Mouse (Mus musculus) common myeloid progenitor, adult 5-6 weeks (primary cell): ENCODE data around the gene Zfhx3. TPM values are rescaled to one million over a fixed set of nuclear protein-coding genes. Genes with fewer than 3 reads are reported as not detected.
A peak's percentile ranks its signal among the peaks of the same experiment; 100 is the strongest.

Experiments used
- ATAC-seq: replicated peaks from 2 replicates; pipeline ENCODE4 v1.8.0; 2016; ENCODE audit warnings: low read depth, mild to moderate bottlenecking, moderate TSS enrichment, inconsistent platforms; ENCODE audit not compliant: poor library complexity, severe bottlenecking
- total RNA-seq: library from RNA; stranded (forward); fragments of 200-1000, 187-1606 nt; gene quantifications from 2 replicates; pipeline ENCODE4 v1.2.3, GENCODE M21; 2017

Zfhx3 gene
- total RNA-seq, 1 experiment from 2014 or later = 1.6 TPM

GRCm38 (mm10) chr8:108232326-108232725 is 289.9 kb downstream of the Zfhx3 start:
- no peak for ATAC-seq

DNA sequence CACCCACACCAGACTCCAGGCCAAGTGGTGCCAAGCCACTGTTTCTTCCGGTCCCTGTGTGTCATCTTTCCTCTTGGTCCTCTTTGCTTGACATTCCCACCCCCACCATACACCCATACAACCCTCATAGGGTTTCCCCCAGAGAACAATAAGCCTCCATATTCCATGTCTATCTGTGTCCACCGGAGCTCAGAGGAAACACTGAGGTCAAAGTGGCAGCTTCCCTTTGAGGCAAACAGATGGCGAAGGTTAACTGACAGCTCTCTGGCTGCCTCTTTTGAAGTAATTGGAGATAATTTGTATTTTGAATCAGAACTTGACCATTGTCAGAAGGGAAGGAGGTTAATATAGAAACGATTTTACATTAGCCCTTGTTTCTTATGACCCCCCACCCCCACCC is 292.0 kb downstream of the Zfhx3 start:
- no peak for ATAC-seq

DNA sequence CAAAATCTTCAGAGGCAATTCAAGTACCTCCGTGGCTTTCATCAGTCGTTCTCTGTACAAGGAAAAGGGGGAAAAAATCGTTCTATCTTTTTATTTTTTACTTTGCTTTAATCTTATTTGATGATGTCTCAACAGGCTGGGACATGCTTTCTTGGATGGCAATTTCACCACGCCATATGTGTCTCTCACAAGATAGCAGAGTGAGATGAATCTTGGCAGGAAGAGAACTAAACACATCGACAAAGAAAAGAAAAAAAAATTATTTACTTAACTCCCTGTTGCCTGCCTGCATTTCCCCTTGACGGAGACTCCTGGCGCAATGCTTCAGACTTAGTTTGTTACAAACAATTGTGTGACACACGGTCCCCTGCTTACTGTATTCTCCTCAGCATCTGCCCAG is 294.3 kb downstream of the Zfhx3 start:
- ATAC-seq = no peak

DNA sequence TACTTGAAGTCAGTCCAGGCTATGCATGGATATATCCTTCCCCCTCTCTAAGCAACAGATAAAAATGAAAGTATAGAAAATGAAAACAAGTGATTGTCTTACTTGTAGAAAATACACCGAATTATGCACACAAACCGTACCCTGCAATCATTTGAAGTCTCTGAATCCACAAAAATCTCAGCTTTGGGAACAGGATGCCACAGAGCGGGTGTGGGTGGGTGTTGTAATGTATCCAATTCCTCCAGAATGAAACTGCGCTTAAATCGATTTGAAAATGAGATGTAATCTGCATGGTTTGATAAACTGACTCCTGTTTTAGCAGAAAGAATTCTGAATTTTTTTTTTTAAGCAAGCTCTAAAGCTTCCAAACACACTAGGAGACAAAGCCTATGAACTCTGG is 297.1 kb downstream of the Zfhx3 start:
- ATAC-seq = no peak

GRCm38 (mm10) chr8:108241041-108241690 is 298.7 kb downstream of the Zfhx3 start:
- no peak for ATAC-seq

DNA sequence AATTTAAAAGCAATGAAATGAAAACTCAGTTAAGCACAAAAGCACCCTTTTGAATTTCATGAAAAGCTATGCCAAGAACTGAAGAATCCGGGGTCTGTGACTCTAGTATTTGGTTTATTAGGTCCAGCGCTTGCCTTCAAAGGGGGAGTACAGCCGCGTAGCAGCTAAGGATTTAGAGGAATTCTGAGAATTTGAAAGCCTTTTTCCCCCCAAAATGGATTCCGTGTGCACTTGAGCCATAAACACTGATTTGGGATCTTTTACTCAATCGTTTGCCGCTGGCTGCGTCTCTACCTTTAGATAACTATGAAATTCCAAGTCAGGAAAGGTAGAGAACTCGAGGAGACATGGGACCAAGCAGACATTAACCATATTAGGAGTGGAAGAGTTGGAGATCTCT is 300.8 kb downstream of the Zfhx3 start:
- no peak for ATAC-seq

DNA sequence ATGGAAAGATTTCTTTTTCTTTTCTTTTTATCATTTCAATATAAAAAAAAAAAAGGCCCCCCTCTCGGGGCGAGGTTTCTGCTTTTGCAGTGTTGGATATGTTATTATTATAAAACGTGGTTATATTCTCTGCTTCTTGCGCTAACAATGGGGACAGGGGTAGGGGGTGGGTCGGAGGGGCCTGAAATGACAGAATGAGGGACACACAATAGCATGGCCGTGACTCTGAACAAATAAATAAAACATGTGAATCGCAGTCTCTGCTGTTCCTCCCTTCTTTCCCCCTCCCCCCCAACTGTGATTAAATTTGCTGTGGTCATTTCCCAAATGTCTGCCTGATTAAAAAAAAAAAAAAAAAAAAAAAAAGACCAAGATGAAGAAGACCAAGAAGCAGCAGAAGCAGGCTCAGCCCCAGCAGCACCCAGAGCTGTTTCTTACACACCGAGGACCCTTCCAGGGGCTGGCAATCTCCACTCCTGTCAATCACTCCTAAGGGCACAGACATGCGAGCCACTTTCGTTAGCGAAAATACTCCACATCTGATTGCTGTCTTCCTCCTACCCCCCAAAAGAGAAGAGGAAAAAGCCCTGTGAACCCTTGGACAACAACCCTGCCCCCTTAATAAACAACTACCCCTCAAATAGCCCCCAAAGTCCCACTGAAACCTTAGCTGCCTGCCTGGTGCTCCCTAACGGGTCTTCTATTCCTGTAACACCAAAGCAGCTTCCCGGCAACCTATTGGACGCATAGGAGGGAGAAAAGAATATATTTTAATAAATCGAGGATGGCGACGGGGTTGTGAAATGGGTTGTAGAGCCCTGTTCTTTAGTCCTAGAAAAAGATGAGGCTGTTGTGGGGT is 302.4 kb downstream of the Zfhx3 start:
- ATAC-seq = no peak

GRCm38 (mm10) chr8:108245575-108245974 is 303.1 kb downstream of the Zfhx3 start:
- no peak for ATAC-seq

- ATAC-seq = no peak
Observed at GRCm38 (mm10) chr8:108246035-108246933, 303.8 kb downstream of the Zfhx3 start.

DNA sequence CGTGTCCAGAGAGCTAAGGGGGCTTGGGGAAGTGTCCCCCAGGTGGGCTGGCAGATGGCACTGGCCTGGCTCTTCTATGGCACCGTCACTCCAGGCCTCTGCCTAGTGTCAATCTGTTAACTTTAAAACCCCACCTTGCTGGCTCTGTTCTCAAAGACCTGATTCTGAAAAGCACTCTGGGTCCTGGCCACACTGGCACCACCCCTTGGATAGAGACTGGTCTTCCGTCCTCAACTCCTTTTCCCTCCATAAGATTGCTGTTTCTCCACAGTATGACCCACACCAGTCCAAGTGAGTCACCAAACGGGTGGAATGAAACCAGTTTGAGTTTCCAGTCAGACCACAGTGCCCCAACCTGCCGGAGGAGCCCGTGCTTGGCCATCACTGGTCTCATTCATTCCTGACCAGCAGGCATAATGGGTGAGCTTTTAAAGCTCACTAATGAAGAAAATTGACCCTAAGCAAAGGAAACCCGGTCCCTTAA is 304.5 kb downstream of the Zfhx3 start:
- ATAC-seq = no peak

GRCm38 (mm10) chr8:108264593-108265160 is 322.2 kb downstream of the Zfhx3 start:
- ATAC-seq = no peak

GRCm38 (mm10) chr8:108277960-108278359 is 335.5 kb downstream of the Zfhx3 start:
- no peak for ATAC-seq

- peak; percentile 75 for ATAC-seq
Observed at GRCm38 (mm10) chr8:108281981-108282380, 339.5 kb downstream of the Zfhx3 start.

DNA sequence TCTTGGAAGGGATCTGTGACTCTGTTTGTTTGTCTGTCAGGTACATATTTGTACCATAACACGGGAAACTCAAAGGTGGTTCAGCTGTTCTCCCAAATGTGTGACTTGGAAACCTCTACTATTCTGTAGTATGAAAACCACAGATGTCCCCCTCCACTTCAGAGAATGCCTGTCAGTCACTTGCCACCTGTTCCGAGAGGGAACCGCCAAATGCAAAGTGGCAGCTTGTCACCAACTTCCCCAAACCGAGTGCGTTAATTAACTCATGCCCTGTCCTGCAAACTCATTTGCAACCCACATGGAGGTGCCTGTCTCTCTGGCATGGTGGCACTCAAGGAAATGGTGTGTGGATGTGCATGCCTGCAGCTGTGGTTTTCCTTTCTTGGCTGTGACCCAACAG is 343.7 kb downstream of the Zfhx3 start:
- peak; percentile 93 for ATAC-seq

GRCm38 (mm10) chr8:108300964-108301615 is 358.6 kb downstream of the Zfhx3 start:
- ATAC-seq = no peak

- no peak for ATAC-seq
Observed at GRCm38 (mm10) chr8:108301654-108302053, 359.2 kb downstream of the Zfhx3 start.

DNA sequence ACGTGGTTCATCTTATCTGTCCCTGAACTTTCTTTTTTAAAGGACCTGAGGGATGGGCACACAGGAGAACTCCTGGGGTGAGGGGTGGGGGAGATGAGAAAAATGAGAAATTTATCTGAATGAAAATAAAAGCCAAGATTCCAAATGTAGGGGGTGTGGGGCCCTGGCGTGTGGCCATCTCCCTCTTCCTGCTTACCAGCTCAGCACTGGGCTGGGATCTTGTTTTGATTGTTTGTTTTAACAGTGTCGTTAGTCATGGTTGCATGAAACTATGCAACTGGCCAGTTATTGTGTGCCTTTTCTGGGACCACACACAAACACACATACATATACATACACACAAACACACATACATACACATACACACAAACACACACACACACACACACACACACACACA is 362.9 kb downstream of the Zfhx3 start:
- no peak for ATAC-seq

- ATAC-seq = no peak
Observed at GRCm38 (mm10) chr8:108309525-108310246, 367.2 kb downstream of the Zfhx3 start.

GRCm38 (mm10) chr8:108315046-108315445 is 372.6 kb downstream of the Zfhx3 start:
- no peak for ATAC-seq
